9 mouse cellular contexts compared by ENCODE assay signal in genomic region chr17:57228014-57228413, GRCm38 (mm10). TPM values are rescaled to one million over a fixed set of nuclear protein-coding genes. Genes with fewer than 3 reads are reported as not detected.
DNase-seq lines count a peak whose midpoint lies in the region; ATAC-seq and TF ChIP-seq lines count a peak whose summit lies in the region.
"Had no signal": no experiment of that assay in that cellular context is flagged by ENCODE, and none has a peak within 500 bp of the region (broad histone marks: within the 10 kb centered on the region; RNA-seq: fewer than 3 reads in every experiment).

TSS of gene C3 (minus strand) at chr17:57228136.

- ATAC-seq in erythroblast, adult 5-6 weeks (replicated peaks; ENCODE audit: low FRiP score, poor library complexity, severe bottlenecking), result no peak
- peak; percentile 36 for ATAC-seq in liver, embryonic 14.5 days (ENCODE audit: insufficient read depth)

- no peak within 1 kb of the TSS for H3K9ac ChIP-seq in liver, embryonic 14.5 days (replicated peaks)
- H3K9ac ChIP-seq: embryonic facial prominence, embryonic 12.5 days had no signal

- no peak for TF ChIP-seq POLR2A in small intestine, adult 2 months (IDR thresholded peaks at IDR 0.05; ENCODE audit: low read depth, low read length)

- H3K27me3 ChIP-seq in liver, embryonic 14.5 days (ENCODE audit: control insufficient read depth, insufficient read depth, low read length), result no peaks in the 10 kb centered on the region
- H3K27me3 ChIP-seq in small intestine, adult 2 months (ENCODE audit: control insufficient read depth, insufficient read depth, low read length), result no peaks in the 10 kb centered on the region
- H3K27me3 ChIP-seq: embryonic facial prominence, embryonic 12.5 days had no signal

- DNase-seq in urinary bladder, adult 2 months (ENCODE audit: low spot score), result no peak
- DNase-seq in urinary bladder, postnatal 4 days (ENCODE audit: low spot score in 2 of 2), result no peak
- DNase-seq in liver, embryonic 14.5 days (ENCODE audit: low read depth in 3 of 3, low spot score in 3 of 3), result no peak
- DNase-seq in frontal cortex, postnatal 10 days (ENCODE audit: low spot score in 2 of 2), result no peak
- DNase-seq in T-cell, adult 2 months (ENCODE audit: low spot score), result no peak
- DNase-seq in embryo, embryonic 10.5 days (ENCODE audit: low spot score), result no peak

- no peak for TF ChIP-seq EP300 in liver, embryonic 14.5 days (IDR thresholded peaks at IDR 0.05; ENCODE audit: low read depth)

- H3K4me3 ChIP-seq in liver, embryonic 14.5 days (ENCODE audit: insufficient read depth in 1 of 2, low read depth in 2 of 2, low read length in 2 of 2), result peak within 1 kb of the TSS; percentile 36 to 46
- H3K4me3 ChIP-seq in small intestine, adult 2 months (ENCODE audit: low read depth, low read length), result no peak within 1 kb of the TSS
- H3K4me3 ChIP-seq: embryonic facial prominence, embryonic 12.5 days had no signal

- H3K9me3 ChIP-seq in liver, embryonic 14.5 days (ENCODE audit: control insufficient read depth, low read length), result no peaks in the 10 kb centered on the region
- H3K9me3 ChIP-seq: embryonic facial prominence, embryonic 12.5 days had no signal

- no peaks in the 10 kb centered on the region for H3K36me3 ChIP-seq in liver, embryonic 14.5 days (replicated peaks; ENCODE audit: control insufficient read depth, insufficient read depth, low read depth)
- no peaks in the 10 kb centered on the region for H3K36me3 ChIP-seq in small intestine, adult 2 months (ENCODE audit: control insufficient read depth, insufficient read depth, low read length)
- H3K36me3 ChIP-seq: embryonic facial prominence, embryonic 12.5 days had no signal

- WGBS in liver, embryonic 14.5 days (ENCODE audit: insufficient replicate concordance), result 45% methylated on average over 3 of the region's 3 CpGs
- WGBS in small intestine, adult 2 months, result 71% methylated on average over 3 of the region's 3 CpGs

- H3K4me1 ChIP-seq in liver, embryonic 14.5 days (replicated peaks; ENCODE audit: control insufficient read depth in 2 of 2, insufficient read depth in 2 of 2, low read length in 1 of 2), result peaks cover 0 to 25% of the 10 kb centered on the region in 2 experiments
- peaks cover 21% of the 10 kb centered on the region for H3K4me1 ChIP-seq in small intestine, adult 2 months (ENCODE audit: control insufficient read depth, insufficient read depth, insufficient read length, low read length)
- H3K4me1 ChIP-seq: embryonic facial prominence, embryonic 12.5 days had no signal

- TF ChIP-seq CTCF in liver, embryonic 14.5 days (IDR thresholded peaks at IDR 0.05; ENCODE audit: low read depth), result no peak
- TF ChIP-seq CTCF in small intestine, adult 2 months (IDR thresholded peaks at IDR 0.05; ENCODE audit: extremely low read depth, insufficient read length, insufficient replicate concordance, low read depth, low read length), result no peak

- no peak within 1 kb of the TSS for H3K27ac ChIP-seq in liver, embryonic 14.5 days
- H3K27ac ChIP-seq in small intestine, adult 2 months (ENCODE audit: insufficient read depth, low read depth, low read length), result no peak within 1 kb of the TSS
- H3K27ac ChIP-seq: embryonic facial prominence, embryonic 12.5 days had no signal

- H3K4me2 ChIP-seq in liver, embryonic 14.5 days (ENCODE audit: low read depth), result peak within 1 kb of the TSS; percentile 42
- H3K4me2 ChIP-seq: embryonic facial prominence, embryonic 12.5 days had no signal

RNA-seq across cellular contexts. Expression of gene C3, which starts in this region (rescaled TPM):
- 163 and 168 TPM in 2 replicates for polyA plus RNA-seq in urinary bladder, adult 2 months (2012; rRNA removed)
- 214 and 227 TPM in 2 replicates for total RNA-seq in erythroblast, adult 5-6 weeks (2015; ENCODE audit: low replicate concordance)
- 74.9 and 158 TPM in 2 replicates for total RNA-seq in erythroblast, adult 5-6 weeks (2017; ENCODE audit: low replicate concordance)
- polyA plus RNA-seq in liver, embryonic 14.5 days (2012; rRNA removed), result 207 and 240 TPM in 2 replicates
- 200 and 205 TPM in 2 replicates for polyA plus RNA-seq in liver, embryonic 14.5 days (2014; fragmentation: Nextera tagmentation; extraction: Ambion mirVana)
- polyA plus RNA-seq in small intestine, adult 2 months (2012; rRNA removed), result 17.9 and 40.9 TPM in 2 replicates
